Mouse (Mus musculus) ES-Bruce4 (cell line): Measurements from ENCODE around the gene Kif11. TPM values are rescaled to one million over a fixed set of nuclear protein-coding genes. Genes with fewer than 3 reads are reported as not detected.

ENCODE experiments used
- H3K27ac ChIP-seq: 2 replicates; pipeline ENCODE4 v1.5.1; 2012; ENCODE audit warnings: low read length, inconsistent platforms; ENCODE audit not compliant: insufficient read depth
- H3K27me3 ChIP-seq: 2 replicates; pipeline ENCODE4 v1.6.1; 2012; ENCODE audit warnings: mild to moderate bottlenecking, low read length, inconsistent platforms; ENCODE audit not compliant: control insufficient read depth, poor library complexity, insufficient read depth, severe bottlenecking
- H3K36me3 ChIP-seq: 2 replicates; pipeline ENCODE4 v1.6.1; 2012; ENCODE audit warnings: inconsistent platforms, mild to moderate bottlenecking, low read length, moderate library complexity; ENCODE audit not compliant: control insufficient read depth, poor library complexity, insufficient read depth, severe bottlenecking
- H3K4me1 ChIP-seq: one replicate; pipeline ENCODE4 v1.8.1; 2011; ENCODE audit warnings: low read length; ENCODE audit not compliant: control insufficient read depth, insufficient read depth
- H3K4me3 ChIP-seq: 2 replicates; pipeline ENCODE4 v1.5.1; 2011; ENCODE audit warnings: low read depth, mild to moderate bottlenecking, low read length
- H3K9ac ChIP-seq: 2 replicates; pipeline ENCODE4 v1.6.1; 2012; ENCODE audit warnings: low read depth, mild to moderate bottlenecking, inconsistent platforms; ENCODE audit not compliant: poor library complexity, severe bottlenecking
- H3K9me3 ChIP-seq: replicated peaks from 2 replicates; pipeline ENCODE4 v1.6.1; 2012; ENCODE audit warnings: mild to moderate bottlenecking, low read length, inconsistent platforms; ENCODE audit not compliant: control insufficient read depth, poor library complexity, insufficient read depth, severe bottlenecking
- CTCF ChIP-seq: IDR thresholded peaks from one replicate; pipeline ENCODE4 v1.8.1; 2011; ENCODE audit warnings: low read depth, low read length
- EP300 ChIP-seq: IDR thresholded peaks from 2 replicates; pipeline ENCODE4 v1.6.1; 2011; ENCODE audit warnings: low read depth, low read length; ENCODE audit not compliant: insufficient read depth
- POLR2A ChIP-seq: IDR thresholded peaks from one replicate; pipeline ENCODE4 v1.8.1; 2011; ENCODE audit warnings: low read length; ENCODE audit not compliant: insufficient read depth
- polyA plus RNA-seq: library from polyadenylated mRNA; stranded (reverse); fragments of >200 nt; gene quantifications from 2 replicates; pipeline ENCODE4 v1.2.4, GENCODE M21; 2011; ENCODE audit warnings: low read depth; ENCODE audit not compliant: missing spikeins, insufficient read depth, insufficient read length

Kif11 gene
- polyA plus RNA-seq, 1 experiment, result 146 TPM

- TF ChIP-seq CTCF, result no peak
- no peak for TF ChIP-seq EP300
- TF ChIP-seq POLR2A, result no peak
- Histone ChIP-seq H3K9me3 (no peaks in the 10 kb centered on the region), H3K4me1 (no peaks in the 10 kb centered on the region), H3K27ac (no peak overlapping the region), H3K27me3 (0 out of 2 replicates have a peak, but pooled peaks cover 3% of the 10 kb centered on the region), H3K4me3 (peak overlapping the region; percentile 94), H3K9ac (peak overlapping the region; percentile 99), H3K36me3 (peaks cover 8% of the 10 kb centered on the region)
Observed at GRCm38 (mm10) chr19:37435041-37435852, 59.0 kb downstream of the Kif11 start.

GRCm38 (mm10) chr19:37435853-37436174 lies 59.6 kb downstream of the Kif11 start:
- no peaks in the 10 kb centered on the region for H3K4me1 ChIP-seq

DNA sequence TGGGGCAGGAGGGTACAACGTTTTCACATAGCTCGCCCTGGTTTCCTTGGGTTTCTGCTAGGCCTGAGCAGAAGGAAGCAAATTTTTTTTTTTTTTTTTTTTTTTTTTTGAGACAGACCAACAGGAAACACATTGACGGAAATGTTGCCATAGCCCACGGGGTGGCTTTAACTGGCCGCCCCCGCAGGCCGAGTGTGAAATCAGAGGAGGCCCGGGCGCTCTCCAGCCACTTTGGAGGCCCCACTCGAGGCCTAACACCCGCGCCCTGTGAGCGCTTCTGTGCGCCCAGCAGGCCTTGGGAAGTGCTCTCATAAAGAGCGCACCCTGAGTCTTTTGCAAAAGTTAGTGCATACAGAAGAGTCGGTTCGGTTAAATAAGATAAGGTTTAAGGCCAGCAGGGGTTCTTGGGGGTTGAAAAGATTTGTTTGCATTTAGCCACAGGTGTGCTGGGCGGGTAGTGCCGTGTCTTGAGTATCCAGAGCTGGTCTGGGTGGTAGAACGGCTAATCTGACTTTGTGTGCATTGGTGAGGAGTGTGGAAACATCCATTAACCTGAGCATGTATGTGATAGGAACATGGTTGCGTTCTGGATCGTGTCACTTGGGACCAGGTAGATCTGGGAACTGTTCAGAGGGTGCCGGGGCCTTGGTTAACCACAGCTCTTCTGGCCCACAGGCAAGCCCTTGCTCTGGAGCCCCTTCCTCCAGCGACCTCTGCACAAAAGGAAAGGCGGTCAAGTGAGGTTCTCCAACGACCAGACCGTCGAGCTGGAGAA lies 60.5 kb downstream of the Kif11 start:
- no peak for TF ChIP-seq EP300
- TF ChIP-seq POLR2A, result no peak
- TF ChIP-seq CTCF, result no peak
- peaks cover 8% of the 10 kb centered on the region for H3K36me3 ChIP-seq
- peak overlapping the region; percentile 31 for H3K4me3 ChIP-seq
- H3K27me3 ChIP-seq, result 0 out of 2 replicates have a peak, but pooled peaks cover 3% of the 10 kb centered on the region
- H3K4me1 ChIP-seq, result no peaks in the 10 kb centered on the region
- no peaks in the 10 kb centered on the region for H3K9me3 ChIP-seq
- no peak overlapping the region for H3K27ac ChIP-seq
- peak overlapping the region; percentile 99; the same call in 1 of the 2 replicates for H3K9ac ChIP-seq

More at GRCm38 (mm10) chr19:37435853-37436174, 59.6 kb downstream of the Kif11 start:
- Histone ChIP-seq H3K4me3 (peak overlapping the region; percentile 94), H3K27me3 (0 out of 2 replicates have a peak, but pooled peaks cover 3% of the 10 kb centered on the region), H3K36me3 (peaks cover 8% of the 10 kb centered on the region), H3K27ac (no peak overlapping the region), H3K9ac (peak overlapping the region; percentile 99), H3K9me3 (no peaks in the 10 kb centered on the region)
- TF ChIP-seq POLR2A (no peak), CTCF (no peak), EP300 (no peak)

DNA sequence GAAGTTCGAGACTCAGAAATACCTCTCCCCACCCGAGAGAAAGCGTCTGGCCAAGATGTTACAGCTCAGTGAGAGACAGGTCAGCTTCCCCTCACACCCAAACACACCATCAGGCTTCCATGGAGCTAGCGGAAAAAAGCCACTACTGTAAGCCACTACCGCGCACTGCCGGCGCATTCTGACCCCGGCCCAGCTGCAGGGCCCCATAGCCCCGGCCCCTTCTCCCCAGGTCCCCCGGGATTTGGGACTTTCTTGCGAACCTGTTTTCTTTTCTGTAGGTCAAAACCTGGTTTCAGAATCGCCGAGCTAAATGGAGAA lies 61.0 kb downstream of the Kif11 start:
- Histone ChIP-seq H3K4me1 (no peaks in the 10 kb centered on the region), H3K36me3 (peaks cover 8% of the 10 kb centered on the region), H3K9ac (peak overlapping the region; percentile 99; the same call in 1 of the 2 replicates), H3K4me3 (peak overlapping the region; percentile 11; the same call in 1 of the 2 replicates), H3K27me3 (0 out of 2 replicates have a peak, but pooled peaks cover 3% of the 10 kb centered on the region), H3K9me3 (no peaks in the 10 kb centered on the region), H3K27ac (no peak overlapping the region)
- no peak for TF ChIP-seq POLR2A
- TF ChIP-seq EP300, result no peak
- no peak for TF ChIP-seq CTCF

DNA sequence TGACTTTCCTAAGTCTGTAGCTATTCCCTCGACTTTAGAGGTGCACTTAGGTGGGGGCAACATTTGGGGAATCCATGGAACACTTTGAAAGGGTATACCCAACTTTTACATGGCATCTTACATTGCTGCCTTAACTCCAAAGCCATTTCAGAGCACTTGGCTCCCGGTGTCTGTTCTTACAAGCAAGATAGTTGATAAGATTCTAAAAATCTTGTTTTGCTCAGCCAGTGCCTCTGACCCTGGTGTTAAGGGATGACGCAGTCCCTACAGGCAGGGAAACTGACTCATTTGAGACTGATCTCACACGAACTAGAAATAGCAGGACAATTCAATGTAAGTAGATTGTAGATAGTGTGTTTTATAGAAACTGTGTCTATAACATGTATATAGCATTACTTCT lies 64.0 kb downstream of the Kif11 start:
- H3K4me3 ChIP-seq, result no peak overlapping the region
- no peaks in the 10 kb centered on the region for H3K4me1 ChIP-seq
- no peak overlapping the region for H3K27ac ChIP-seq
- no peaks in the 10 kb centered on the region for H3K9me3 ChIP-seq
- 0 out of 2 replicates have a peak, but pooled peaks cover 2% of the 10 kb centered on the region for H3K27me3 ChIP-seq
- no peak overlapping the region for H3K9ac ChIP-seq
- TF ChIP-seq CTCF (no peak), POLR2A (no peak), EP300 (no peak)
- peaks cover 8% of the 10 kb centered on the region for H3K36me3 ChIP-seq
